Mouse (Mus musculus) embryo, embryonic 10 days (tissue): Measurements from ENCODE around the gene Mb.

Experiments used
- DNase-seq: peaks from one replicate; pipeline ENCODE4 v3.0.0-alpha.2; 2015; ENCODE audit warnings: low spot score

The Mb gene

GRCm38 (mm10) chr15:77050570-77050969 is at the start of gene Mb:
TSS of gene Mb (minus strand) at chr15:77050670.
- no peak for DNase-seq

GRCm38 (mm10) chr15:77099756-77100155 is 49.3 kb upstream of the Mb start:
- no peak for DNase-seq

- DNase-seq = no peak
Observed at GRCm38 (mm10) chr15:77097358-77097757, 46.9 kb upstream of the Mb start.

- DNase-seq = no peak
Observed at GRCm38 (mm10) chr15:77095216-77095615, 44.7 kb upstream of the Mb start.

- no peak for DNase-seq
Observed at GRCm38 (mm10) chr15:77094431-77094830, 44.0 kb upstream of the Mb start.

- DNase-seq = no peak
Observed at GRCm38 (mm10) chr15:77091394-77091793, 40.9 kb upstream of the Mb start.

GRCm38 (mm10) chr15:77090531-77090930 is 40.1 kb upstream of the Mb start:
- DNase-seq = no peak

- no peak for DNase-seq
Observed at GRCm38 (mm10) chr15:77089249-77089648, 38.8 kb upstream of the Mb start.

GRCm38 (mm10) chr15:77086488-77086887 is 36.0 kb upstream of the Mb start:
- DNase-seq = no peak

GRCm38 (mm10) chr15:77085818-77086217 is 35.3 kb upstream of the Mb start:
- DNase-seq = no peak

GRCm38 (mm10) chr15:77081454-77081853 is 31.0 kb upstream of the Mb start:
- no peak for DNase-seq

GRCm38 (mm10) chr15:77080684-77081254 is 30.3 kb upstream of the Mb start:
- DNase-seq = no peak

GRCm38 (mm10) chr15:77079890-77080361 is 29.5 kb upstream of the Mb start:
- no peak for DNase-seq

- DNase-seq = no peak
Observed at GRCm38 (mm10) chr15:77079256-77079822, 28.9 kb upstream of the Mb start.

GRCm38 (mm10) chr15:77078786-77079185 is 28.3 kb upstream of the Mb start:
- DNase-seq = no peak

- DNase-seq = no peak
Observed at GRCm38 (mm10) chr15:77077906-77078305, 27.4 kb upstream of the Mb start.

- no peak for DNase-seq
Observed at GRCm38 (mm10) chr15:77076523-77076922, 26.1 kb upstream of the Mb start.

- DNase-seq = no peak
Observed at GRCm38 (mm10) chr15:77072556-77073163, 22.2 kb upstream of the Mb start.

GRCm38 (mm10) chr15:77071501-77071900 is 21.0 kb upstream of the Mb start:
- DNase-seq = peak; percentile 56

GRCm38 (mm10) chr15:77070745-77071268 is 20.3 kb upstream of the Mb start:
- DNase-seq = no peak

- DNase-seq = no peak
Observed at GRCm38 (mm10) chr15:77069019-77069418, 18.5 kb upstream of the Mb start.

- no peak for DNase-seq
Observed at GRCm38 (mm10) chr15:77068439-77068861, 18.0 kb upstream of the Mb start.

GRCm38 (mm10) chr15:77066233-77066632 is 15.8 kb upstream of the Mb start:
- no peak for DNase-seq
